Mouse (Mus musculus) brown adipose tissue, adult 24 weeks (tissue): ENCODE data around the gene M1ap. TPM values are rescaled to one million over a fixed set of nuclear protein-coding genes. Genes with fewer than 3 reads are reported as not detected.

Source experiments
- H3K27ac ChIP-seq: fragments of 200-500 bp; replicated peaks from 2 replicates; pipeline ENCODE4 v1.5.1; 2012; ENCODE audit warnings: low read depth, mild to moderate bottlenecking, low read length
- H3K4me1 ChIP-seq: fragments of 200-500 bp; 2 replicates; pipeline ENCODE4 v1.6.1; 2012; ENCODE audit warnings: low read length, mixed read lengths; ENCODE audit not compliant: control insufficient read depth, insufficient read depth, insufficient read length
- H3K4me3 ChIP-seq: fragments of 200-500 bp; 2 replicates; pipeline ENCODE4 v1.5.1; 2012; ENCODE audit warnings: low read depth, mild to moderate bottlenecking, low read length, moderate library complexity; ENCODE audit not compliant: insufficient read depth
- polyA plus RNA-seq: library from polyadenylated mRNA; stranded (reverse); fragments of >200 nt; gene quantifications from 2 replicates; pipeline ENCODE4 v1.2.4, GENCODE M21; 2012; ENCODE audit not compliant: missing spikeins, insufficient read depth, insufficient read length

Gene M1ap
- polyA plus RNA-seq, 1 experiment = not detected

- peaks cover 3% of the 10 kb centered on the region; the same call in 1 of the 2 replicates for H3K4me1 ChIP-seq
- H3K27ac ChIP-seq = peak within 1 kb of the TSS; percentile 98
- H3K4me3 ChIP-seq = peak within 1 kb of the TSS; percentile 90
Measured at GRCm38 (mm10) chr6:83077630-83078323, 131.1 kb downstream of the M1ap start, which contains the start of gene Pcgf1. Gene Pcgf1 (plus strand): TSS chr6:83077869.

GRCm38 (mm10) chr6:83078324-83078858, 131.7 kb downstream of the M1ap start:
- Histone ChIP-seq H3K4me1 (peaks cover 3% of the 10 kb centered on the region; the same call in 1 of the 2 replicates), H3K4me3 (peak overlapping the region; percentile 90), H3K27ac (peak overlapping the region; percentile 98)

Other genes starting within 250 kb of the M1ap start
- 61.9 and 64.7 TPM in 2 replicates for gene Pole4, start 241.5 kb upstream of the M1ap start, polyA plus RNA-seq
- 216 and 558 TPM in 2 replicates for gene Hk2, start 172.4 kb upstream of the M1ap start, polyA plus RNA-seq
- not detected in 2 replicates for gene Sema4f, start 7.1 kb upstream of the M1ap start, polyA plus RNA-seq
- 1.3 and 1.5 TPM in 2 replicates for gene Dok1, start 86.6 kb downstream of the M1ap start, polyA plus RNA-seq
- 0.63 and 1.6 TPM in 2 replicates for gene Loxl3, start 87.3 kb downstream of the M1ap start, polyA plus RNA-seq
- gene Aup1, start 107.6 kb downstream of the M1ap start, polyA plus RNA-seq = 78.0 and 97.2 TPM in 2 replicates
- 42.8 and 48.9 TPM in 2 replicates for gene Htra2, start 108.4 kb downstream of the M1ap start, polyA plus RNA-seq
- gene Dqx1, start 110.9 kb downstream of the M1ap start, polyA plus RNA-seq = 0.79 TPM in 1 of 2 replicates, not detected in the other
- not detected in 2 replicates for gene Tlx2, start 123.4 kb downstream of the M1ap start, polyA plus RNA-seq
- 16.5 and 22.5 TPM in 2 replicates for gene Pcgf1, start 131.0 kb downstream of the M1ap start, polyA plus RNA-seq
- gene Lbx2, start 139.5 kb downstream of the M1ap start, polyA plus RNA-seq = not detected in 2 replicates
- gene Ccdc142, start 154.7 kb downstream of the M1ap start, polyA plus RNA-seq = not detected in 2 replicates
- gene Gm42688, start 154.7 kb downstream of the M1ap start, polyA plus RNA-seq = not detected in 2 replicates
- gene Mrpl53, start 162.1 kb downstream of the M1ap start, polyA plus RNA-seq = 172 and 202 TPM in 2 replicates
- 6.0 and 6.2 TPM in 2 replicates for gene Mogs, start 168.6 kb downstream of the M1ap start, polyA plus RNA-seq
- 62.1 and 70.3 TPM in 2 replicates for gene Wbp1, start 174.7 kb downstream of the M1ap start, polyA plus RNA-seq
- 8.7 and 13.1 TPM in 2 replicates for gene Ino80b, start 178.5 kb downstream of the M1ap start, polyA plus RNA-seq
- 4.5 and 7.1 TPM in 2 replicates for gene Rtkn, start 188.6 kb downstream of the M1ap start, polyA plus RNA-seq
- not detected in 2 replicates for gene Wdr54, start 209.5 kb downstream of the M1ap start, polyA plus RNA-seq
- not detected in 2 replicates for gene 1700003E16Rik, start 209.5 kb downstream of the M1ap start, polyA plus RNA-seq
- 31.0 and 31.2 TPM in 2 replicates for gene Dctn1, start 219.0 kb downstream of the M1ap start, polyA plus RNA-seq